Mouse (Mus musculus): Measurements from ENCODE around the gene Gpr34. TPM values are rescaled to one million over a fixed set of nuclear protein-coding genes. Genes with fewer than 3 reads are reported as not detected.

Gpr34 gene
- polyA plus RNA-seq, 1 experiment from 2014 or later = 1.6 TPM

GRCm38 (mm10) chrX:13617294-13617693 lies 14.6 kb upstream of the Gpr34 start:
- Histone ChIP-seq H3K9ac (ENCODE audit: low read length) (no peak overlapping the region), H3K9me3 (ENCODE audit: control insufficient read depth, low read length) (no peaks in the 10 kb centered on the region), H3K27me3 (ENCODE audit: control insufficient read depth, insufficient read depth, low read length) (no peaks in the 10 kb centered on the region), H3K4me1 (ENCODE audit: control insufficient read depth in 2 of 2, insufficient read depth in 2 of 2, low read length in 2 of 2) (no peaks in the 10 kb centered on the region), H3K36me3 (ENCODE audit: control insufficient read depth, insufficient read depth, low read length) (peaks cover 5% of the 10 kb centered on the region; the same call in 1 of the 2 replicates), H3K4me2 (ENCODE audit: low read length) (no peak overlapping the region), H3K27ac (replicated peaks in 1 of 2; ENCODE audit: control insufficient read depth in 1 of 2, insufficient read depth in 1 of 2, low read depth in 2 of 2, low read length in 2 of 2) (no peak overlapping the region), H3K4me3 (ENCODE audit: control insufficient read depth in 1 of 2, insufficient read depth in 1 of 2, low read depth in 1 of 2, low read length in 2 of 2) (no peak overlapping the region)
- WGBS = 88% methylated on average over 1 of the region's 1 CpGs
- no peak for ATAC-seq (ENCODE audit: insufficient number of reproducible peaks, insufficient read depth, low FRiP score, low read depth)

DNA sequence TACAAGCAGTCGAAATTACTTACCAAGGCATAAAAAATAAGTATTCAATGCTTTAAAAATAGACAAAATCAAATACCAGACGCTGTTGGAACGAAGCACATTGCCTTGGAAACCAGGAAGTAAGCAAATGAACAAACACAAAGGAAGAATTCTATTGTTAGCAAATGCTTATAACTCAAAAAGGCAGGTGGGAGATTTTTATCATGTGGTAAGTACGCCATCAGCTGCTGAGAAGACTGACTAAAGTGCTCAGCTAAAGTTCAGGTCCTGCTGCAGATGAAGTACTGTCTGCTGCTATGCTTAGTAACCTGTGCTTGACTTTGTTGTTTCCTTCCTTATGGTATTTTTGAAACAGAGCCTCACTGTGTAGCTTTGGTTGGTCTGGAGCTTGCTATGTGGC lies 13.4 kb upstream of the Gpr34 start:
- Histone ChIP-seq H3K9me3 (ENCODE audit: control insufficient read depth, low read length) (no peaks in the 10 kb centered on the region), H3K27ac (replicated peaks in 1 of 2; ENCODE audit: control insufficient read depth in 1 of 2, insufficient read depth in 1 of 2, low read depth in 2 of 2, low read length in 2 of 2) (no peak overlapping the region), H3K9ac (ENCODE audit: low read length) (no peak overlapping the region), H3K4me3 (ENCODE audit: control insufficient read depth in 1 of 2, insufficient read depth in 1 of 2, low read depth in 1 of 2, low read length in 2 of 2) (no peak overlapping the region), H3K36me3 (ENCODE audit: control insufficient read depth, insufficient read depth, low read length) (peaks cover 5% of the 10 kb centered on the region; the same call in 1 of the 2 replicates), H3K4me1 (ENCODE audit: control insufficient read depth in 2 of 2, insufficient read depth in 2 of 2, low read length in 2 of 2) (no peaks in the 10 kb centered on the region), H3K27me3 (ENCODE audit: control insufficient read depth, insufficient read depth, low read length) (no peaks in the 10 kb centered on the region), H3K4me2 (ENCODE audit: low read length) (no peak overlapping the region)
- 68% methylated on average over 4 of the region's 4 CpGs for WGBS
- no peak for ATAC-seq (ENCODE audit: insufficient number of reproducible peaks, insufficient read depth, low FRiP score, low read depth)

GRCm38 (mm10) chrX:13621473-13621872 lies 10.4 kb upstream of the Gpr34 start:
- H3K27me3 ChIP-seq (ENCODE audit: control insufficient read depth, insufficient read depth, low read length) = no peaks in the 10 kb centered on the region
- no peaks in the 10 kb centered on the region for H3K36me3 ChIP-seq (ENCODE audit: control insufficient read depth, insufficient read depth, low read length)
- no peak overlapping the region for H3K27ac ChIP-seq (replicated peaks in 1 of 2; ENCODE audit: control insufficient read depth in 1 of 2, insufficient read depth in 1 of 2, low read depth in 2 of 2, low read length in 2 of 2)
- no peaks in the 10 kb centered on the region for H3K9me3 ChIP-seq (ENCODE audit: control insufficient read depth, low read length)
- ATAC-seq (ENCODE audit: insufficient number of reproducible peaks, insufficient read depth, low FRiP score, low read depth) = no peak
- no peaks in the 10 kb centered on the region for H3K4me1 ChIP-seq (ENCODE audit: control insufficient read depth in 2 of 2, insufficient read depth in 2 of 2, low read length in 2 of 2)
- 63% methylated on average over 4 of the region's 4 CpGs for WGBS
- no peak overlapping the region for H3K9ac ChIP-seq (ENCODE audit: low read length)
- no peak overlapping the region for H3K4me2 ChIP-seq (ENCODE audit: low read length)
- H3K4me3 ChIP-seq (ENCODE audit: control insufficient read depth in 1 of 2, insufficient read depth in 1 of 2, low read depth in 1 of 2, low read length in 2 of 2) = no peak overlapping the region

- no peak for ATAC-seq (ENCODE audit: insufficient number of reproducible peaks, insufficient read depth, low FRiP score, low read depth)
- Histone ChIP-seq H3K4me2 (ENCODE audit: low read length) (no peak overlapping the region), H3K36me3 (ENCODE audit: control insufficient read depth, insufficient read depth, low read length) (no peaks in the 10 kb centered on the region), H3K4me1 (ENCODE audit: control insufficient read depth in 2 of 2, insufficient read depth in 2 of 2, low read length in 2 of 2) (no peaks in the 10 kb centered on the region), H3K27ac (replicated peaks in 1 of 2; ENCODE audit: control insufficient read depth in 1 of 2, insufficient read depth in 1 of 2, low read depth in 2 of 2, low read length in 2 of 2) (no peak overlapping the region), H3K27me3 (ENCODE audit: control insufficient read depth, insufficient read depth, low read length) (no peaks in the 10 kb centered on the region), H3K4me3 (ENCODE audit: control insufficient read depth in 1 of 2, insufficient read depth in 1 of 2, low read depth in 1 of 2, low read length in 2 of 2) (no peak overlapping the region), H3K9me3 (ENCODE audit: control insufficient read depth, low read length) (no peaks in the 10 kb centered on the region), H3K9ac (ENCODE audit: low read length) (no peak overlapping the region)
- WGBS = 73% methylated on average over 5 of the region's 5 CpGs
Observed at GRCm38 (mm10) chrX:13622654-13623053, 9.2 kb upstream of the Gpr34 start.

DNA sequence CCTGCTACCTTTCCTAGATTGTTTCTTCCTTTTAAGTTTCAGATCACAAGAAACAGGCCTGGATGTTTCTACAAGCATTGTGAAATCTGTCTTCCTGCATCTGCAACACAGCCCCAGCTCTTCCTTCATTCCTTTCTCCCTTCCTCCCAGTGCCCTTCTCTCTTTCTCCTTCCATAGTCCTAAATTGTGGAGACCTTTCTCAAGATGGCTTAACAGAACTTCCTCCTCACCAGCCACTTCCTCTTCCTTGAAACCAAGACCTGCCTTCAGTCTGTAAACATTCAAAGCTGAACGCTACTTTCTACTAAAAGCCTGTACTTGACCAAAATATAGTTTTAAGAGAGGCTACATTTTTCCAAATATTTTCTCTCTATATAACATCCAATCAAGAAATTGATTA lies 4.5 kb downstream of the Gpr34 start:
- H3K27ac ChIP-seq (replicated peaks in 1 of 2; ENCODE audit: control insufficient read depth in 1 of 2, insufficient read depth in 1 of 2, low read depth in 2 of 2, low read length in 2 of 2) = no peak overlapping the region
- H3K4me1 ChIP-seq (ENCODE audit: control insufficient read depth in 2 of 2, insufficient read depth in 2 of 2, low read length in 2 of 2) = no peaks in the 10 kb centered on the region
- no peak overlapping the region for H3K4me3 ChIP-seq (ENCODE audit: control insufficient read depth in 1 of 2, insufficient read depth in 1 of 2, low read depth in 1 of 2, low read length in 2 of 2)
- no peak overlapping the region for H3K4me2 ChIP-seq (ENCODE audit: low read length)
- H3K36me3 ChIP-seq (ENCODE audit: control insufficient read depth, insufficient read depth, low read length) = no peaks in the 10 kb centered on the region
- ATAC-seq (ENCODE audit: insufficient number of reproducible peaks, insufficient read depth, low FRiP score, low read depth) = no peak
- no peaks in the 10 kb centered on the region for H3K27me3 ChIP-seq (ENCODE audit: control insufficient read depth, insufficient read depth, low read length)
- no peaks in the 10 kb centered on the region for H3K9me3 ChIP-seq (ENCODE audit: control insufficient read depth, low read length)
- no peak overlapping the region for H3K9ac ChIP-seq (ENCODE audit: low read length)
- WGBS = 81% methylated on average over 1 of the region's 1 CpGs

- ATAC-seq (ENCODE audit: insufficient number of reproducible peaks, insufficient read depth, low FRiP score, low read depth) = no peak
- Histone ChIP-seq H3K4me1 (ENCODE audit: control insufficient read depth in 2 of 2, insufficient read depth in 2 of 2, low read length in 2 of 2) (no peaks in the 10 kb centered on the region), H3K4me3 (ENCODE audit: control insufficient read depth in 1 of 2, insufficient read depth in 1 of 2, low read depth in 1 of 2, low read length in 2 of 2) (no peak overlapping the region), H3K9ac (ENCODE audit: low read length) (no peak overlapping the region), H3K27me3 (ENCODE audit: control insufficient read depth, insufficient read depth, low read length) (no peaks in the 10 kb centered on the region), H3K4me2 (ENCODE audit: low read length) (no peak overlapping the region), H3K9me3 (ENCODE audit: control insufficient read depth, low read length) (no peaks in the 10 kb centered on the region), H3K27ac (replicated peaks in 1 of 2; ENCODE audit: control insufficient read depth in 1 of 2, insufficient read depth in 1 of 2, low read depth in 2 of 2, low read length in 2 of 2) (no peak overlapping the region), H3K36me3 (ENCODE audit: control insufficient read depth, insufficient read depth, low read length) (no peaks in the 10 kb centered on the region)
- 32% methylated on average over 2 of the region's 2 CpGs for WGBS
Observed at GRCm38 (mm10) chrX:13638894-13639293, 7.0 kb downstream of the Gpr34 start.

DNA sequence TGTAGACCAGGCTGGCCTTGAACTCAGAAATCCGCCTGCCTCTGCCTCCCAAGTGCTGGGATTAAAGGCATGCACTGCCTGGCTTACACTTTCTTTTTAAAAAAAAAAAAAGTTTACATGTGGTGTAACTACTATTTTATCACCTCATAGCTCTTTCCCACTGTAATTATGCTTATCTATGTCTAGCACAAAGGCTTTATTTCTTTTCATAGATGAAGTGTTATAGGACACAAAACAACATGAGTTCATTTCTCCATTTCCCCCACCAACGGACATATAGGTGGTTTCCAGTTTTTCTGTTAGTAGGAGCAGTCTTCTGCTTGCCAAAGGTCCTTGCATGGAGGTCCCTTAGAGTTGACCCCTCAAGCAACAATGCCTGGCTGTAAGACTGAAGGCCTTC lies 20.0 kb downstream of the Gpr34 start:
- Histone ChIP-seq H3K9me3 (ENCODE audit: control insufficient read depth, low read length) (no peaks in the 10 kb centered on the region), H3K4me3 (ENCODE audit: control insufficient read depth in 1 of 2, insufficient read depth in 1 of 2, low read depth in 1 of 2, low read length in 2 of 2) (no peak overlapping the region), H3K27ac (replicated peaks in 1 of 2; ENCODE audit: control insufficient read depth in 1 of 2, insufficient read depth in 1 of 2, low read depth in 2 of 2, low read length in 2 of 2) (no peak overlapping the region), H3K4me1 (ENCODE audit: control insufficient read depth in 2 of 2, insufficient read depth in 2 of 2, low read length in 2 of 2) (no peaks in the 10 kb centered on the region), H3K36me3 (ENCODE audit: control insufficient read depth, insufficient read depth, low read length) (no peaks in the 10 kb centered on the region), H3K27me3 (ENCODE audit: control insufficient read depth, insufficient read depth, low read length) (no peaks in the 10 kb centered on the region), H3K9ac (ENCODE audit: low read length) (no peak overlapping the region), H3K4me2 (ENCODE audit: low read length) (no peak overlapping the region)
- 75% methylated on average over 2 of the region's 2 CpGs for WGBS
- no peak for ATAC-seq (ENCODE audit: insufficient number of reproducible peaks, insufficient read depth, low FRiP score, low read depth)

GRCm38 (mm10) chrX:13652291-13652690 lies 20.4 kb downstream of the Gpr34 start:
- no peak overlapping the region for H3K4me2 ChIP-seq (ENCODE audit: low read length)
- no peaks in the 10 kb centered on the region for H3K9me3 ChIP-seq (ENCODE audit: control insufficient read depth, low read length)
- H3K4me3 ChIP-seq (ENCODE audit: control insufficient read depth in 1 of 2, insufficient read depth in 1 of 2, low read depth in 1 of 2, low read length in 2 of 2) = no peak overlapping the region
- H3K36me3 ChIP-seq (ENCODE audit: control insufficient read depth, insufficient read depth, low read length) = no peaks in the 10 kb centered on the region
- no peaks in the 10 kb centered on the region for H3K4me1 ChIP-seq (ENCODE audit: control insufficient read depth in 2 of 2, insufficient read depth in 2 of 2, low read length in 2 of 2)
- H3K27me3 ChIP-seq (ENCODE audit: control insufficient read depth, insufficient read depth, low read length) = no peaks in the 10 kb centered on the region
- no peak for ATAC-seq (ENCODE audit: insufficient number of reproducible peaks, insufficient read depth, low FRiP score, low read depth)
- H3K9ac ChIP-seq (ENCODE audit: low read length) = no peak overlapping the region
- WGBS = 88% methylated on average over 1 of the region's 1 CpGs
- H3K27ac ChIP-seq (replicated peaks in 1 of 2; ENCODE audit: control insufficient read depth in 1 of 2, insufficient read depth in 1 of 2, low read depth in 2 of 2, low read length in 2 of 2) = no peak overlapping the region
